8 mouse cellular contexts compared by ENCODE assay signal in genomic region chr6:128761144-128761540, GRCm38 (mm10). TPM values are rescaled to one million over a fixed set of nuclear protein-coding genes. Genes with fewer than 3 reads are reported as not detected.
DNase-seq lines count a peak whose midpoint lies in the region; ATAC-seq lines count a peak whose summit lies in the region.

No protein-coding gene starts in this region.

- ATAC-seq in heart, embryonic 15.5 days (replicated peaks; ENCODE audit: insufficient number of reproducible peaks, insufficient read depth, low FRiP score, low read depth) = no peak
- no peak for ATAC-seq in midbrain, embryonic 13.5 days
- no peak for ATAC-seq in erythroid progenitor cell, adult 5-6 weeks (replicated peaks; ENCODE audit: low FRiP score, poor library complexity, severe bottlenecking)

- 0 out of 2 replicates have a peak, but pooled peaks cover 3% of the 10 kb centered on the region for H3K4me1 ChIP-seq in heart, embryonic 15.5 days (replicated peaks)
- H3K4me1 ChIP-seq in hindbrain, embryonic 10.5 days (replicated peaks) = peaks cover 15% of the 10 kb centered on the region; the same call in 1 of the 2 replicates
- H3K4me1 ChIP-seq in midbrain, embryonic 13.5 days (replicated peaks) = peaks cover 10% of the 10 kb centered on the region

- H3K27ac ChIP-seq in heart, embryonic 15.5 days = no peak overlapping the region
- no peak overlapping the region for H3K27ac ChIP-seq in hindbrain, embryonic 10.5 days
- peak overlapping the region; percentile 48 for H3K27ac ChIP-seq in midbrain, embryonic 13.5 days

- peak overlapping the region; percentile 80 for H3K4me3 ChIP-seq in heart, embryonic 15.5 days
- H3K4me3 ChIP-seq in hindbrain, embryonic 10.5 days = peak overlapping the region; percentile 63
- peak overlapping the region; percentile 65 for H3K4me3 ChIP-seq in midbrain, embryonic 13.5 days (replicated peaks)

- no peaks in the 10 kb centered on the region for H3K36me3 ChIP-seq in heart, embryonic 15.5 days
- H3K36me3 ChIP-seq in hindbrain, embryonic 10.5 days = no peaks in the 10 kb centered on the region
- H3K36me3 ChIP-seq in midbrain, embryonic 13.5 days = no peaks in the 10 kb centered on the region

- no peaks in the 10 kb centered on the region for H3K27me3 ChIP-seq in heart, embryonic 15.5 days
- H3K27me3 ChIP-seq in hindbrain, embryonic 10.5 days (ENCODE audit: insufficient read depth, poor library complexity, severe bottlenecking) = no peaks in the 10 kb centered on the region
- no peaks in the 10 kb centered on the region for H3K27me3 ChIP-seq in midbrain, embryonic 13.5 days

- H3K9me3 ChIP-seq in heart, embryonic 15.5 days (replicated peaks) = no peaks in the 10 kb centered on the region
- H3K9me3 ChIP-seq in hindbrain, embryonic 10.5 days = no peaks in the 10 kb centered on the region
- no peaks in the 10 kb centered on the region for H3K9me3 ChIP-seq in midbrain, embryonic 13.5 days

- DNase-seq in heart, adult 18-20 months = no peak
- peak; percentile 56 for DNase-seq in R1 (ENCODE audit: low read depth, low spot score)
- DNase-seq in hindbrain, embryonic 10.5 days (ENCODE audit: low spot score) = no peak
- DNase-seq in MN1 (ENCODE audit: low spot score) = no peak
- DNase-seq in adrenal gland, adult 18-20 months (ENCODE audit: low spot score in 2 of 2) = no peak

- peak overlapping the region; percentile 55 for H3K4me2 ChIP-seq in heart, embryonic 15.5 days
- peak overlapping the region; percentile 51 for H3K4me2 ChIP-seq in midbrain, embryonic 13.5 days (replicated peaks)

- H3K9ac ChIP-seq in heart, embryonic 15.5 days = no peak overlapping the region
- H3K9ac ChIP-seq in midbrain, embryonic 13.5 days (replicated peaks) = peak overlapping the region; percentile 52; the same call in 1 of the 2 replicates

- WGBS in heart, embryonic 15.5 days = 45% methylated on average over 5 of the region's 5 CpGs
- 44% methylated on average over 5 of the region's 5 CpGs for WGBS in hindbrain, embryonic 10.5 days
- WGBS in midbrain, embryonic 13.5 days = 46% methylated on average over 5 of the region's 5 CpGs

RNA-seq across cellular contexts. Expression of gene Klrb1c, which starts 27.9 kb away (rescaled TPM):
- 0.10 and 0.11 TPM in 2 replicates for polyA plus RNA-seq in heart, embryonic 15.5 days (2015; fragmentation: Nextera tagmentation; extraction: Ambion mirVana)
- total RNA-seq in heart, adult 18-20 months (2021) = not detected
- polyA plus RNA-seq in hindbrain, embryonic 10.5 days (2016; fragmentation: Nextera tagmentation; extraction: Ambion mirVana) = not detected in 2 replicates
- not detected in 2 replicates for polyA plus RNA-seq in midbrain, embryonic 13.5 days (2015; fragmentation: Nextera tagmentation; extraction: Ambion mirVana)
- under 1 TPM; 0.60 to 0.67 TPM for total RNA-seq in adrenal gland, adult 18-20 months (2021)
- 10.5 TPM in 1 of 2 replicates, not detected in the other for total RNA-seq in erythroid progenitor cell, adult 5-6 weeks (2015; ENCODE audit: low replicate concordance)
- total RNA-seq in erythroid progenitor cell, adult 5-6 weeks (2017; ENCODE audit: low replicate concordance) = 1.3 and 1.5 TPM in 2 replicates

RNA-seq across cellular contexts. Expression of gene Klrb1, which starts 38.3 kb away (rescaled TPM):
- not detected in 2 replicates for polyA plus RNA-seq in heart, embryonic 15.5 days (2015; fragmentation: Nextera tagmentation; extraction: Ambion mirVana)
- not detected for total RNA-seq in heart, adult 18-20 months (2021)
- polyA plus RNA-seq in hindbrain, embryonic 10.5 days (2016; fragmentation: Nextera tagmentation; extraction: Ambion mirVana) = not detected in 2 replicates
- 0.20 TPM in 1 of 2 replicates, not detected in the other for polyA plus RNA-seq in midbrain, embryonic 13.5 days (2015; fragmentation: Nextera tagmentation; extraction: Ambion mirVana)
- total RNA-seq in adrenal gland, adult 18-20 months (2021) = not detected
- not detected in 2 replicates for total RNA-seq in erythroid progenitor cell, adult 5-6 weeks (2015; ENCODE audit: low replicate concordance)
- total RNA-seq in erythroid progenitor cell, adult 5-6 weeks (2017; ENCODE audit: low replicate concordance) = not detected in 2 replicates
